ENCODE assay signal across 8 mouse cellular contexts in genomic region chr19:28963513-28963841, GRCm38 (mm10). TPM values are rescaled to one million over a fixed set of nuclear protein-coding genes. Genes with fewer than 3 reads are reported as not detected.
DNase-seq lines count a peak whose midpoint lies in the region; ATAC-seq lines count a peak whose summit lies in the region.

No protein-coding gene starts in this region.

- 0% methylated on average over 4 of the region's 4 CpGs for WGBS in kidney, embryonic 16.5 days
- 2% methylated on average over 4 of the region's 4 CpGs for WGBS in embryonic facial prominence, embryonic 11.5 days
- 4% methylated on average over 4 of the region's 4 CpGs for WGBS in hindbrain, embryonic 15.5 days
- 1% methylated on average over 4 of the region's 4 CpGs for WGBS in midbrain, embryonic 15.5 days

- H3K9ac ChIP-seq in kidney, embryonic 16.5 days (replicated peaks; ENCODE audit: low read length), result peak overlapping the region; percentile 88
- peak overlapping the region; percentile 75; the same call in 1 of the 2 replicates for H3K9ac ChIP-seq in embryonic facial prominence, embryonic 11.5 days (replicated peaks; ENCODE audit: low read length)
- peak overlapping the region; percentile 90 for H3K9ac ChIP-seq in hindbrain, embryonic 15.5 days
- peak overlapping the region; percentile 76; the same call in 1 of the 2 replicates for H3K9ac ChIP-seq in midbrain, embryonic 15.5 days

- no peak for DNase-seq in kidney, adult 8-10 months
- no peak for DNase-seq in embryonic facial prominence, embryonic 11.5 days (ENCODE audit: low spot score)
- DNase-seq in right cerebral cortex, postnatal 10 days (ENCODE audit: low spot score in 2 of 2), result no peak
- no peak for DNase-seq in left cerebral cortex, adult 8-10 months (ENCODE audit: low spot score in 2 of 2)
- no peak for DNase-seq in adrenal gland, postnatal 10 days

- no peak overlapping the region; the same call in 1 of the 2 replicates for H3K27ac ChIP-seq in kidney, embryonic 16.5 days (ENCODE audit: low read length)
- no peak overlapping the region for H3K27ac ChIP-seq in embryonic facial prominence, embryonic 11.5 days (replicated peaks; ENCODE audit: low read depth, low read length)
- H3K27ac ChIP-seq in hindbrain, embryonic 15.5 days (replicated peaks), result peak overlapping the region; percentile 91
- peak overlapping the region; percentile 82; the same call in 1 of the 2 replicates for H3K27ac ChIP-seq in midbrain, embryonic 15.5 days

- ATAC-seq in kidney, embryonic 16.5 days (ENCODE audit: low FRiP score, low TSS enrichment), result no peak
- no peak for ATAC-seq in embryonic facial prominence, embryonic 11.5 days (replicated peaks; ENCODE audit: insufficient number of reproducible peaks, low FRiP score, low TSS enrichment, low read depth)
- ATAC-seq in hindbrain, embryonic 15.5 days (ENCODE audit: low FRiP score, low read depth), result peak; percentile 17; the same call in 1 of the 2 replicates
- ATAC-seq in midbrain, embryonic 15.5 days (replicated peaks), result peak; percentile 13; the same call in 1 of the 2 replicates

- peak overlapping the region; percentile 87 for H3K4me2 ChIP-seq in kidney, embryonic 16.5 days (replicated peaks; ENCODE audit: low read depth, low read length)
- H3K4me2 ChIP-seq in embryonic facial prominence, embryonic 11.5 days (ENCODE audit: low read depth, low read length), result peak overlapping the region; percentile 91
- peak overlapping the region; percentile 94 for H3K4me2 ChIP-seq in hindbrain, embryonic 15.5 days
- peak overlapping the region; percentile 70 for H3K4me2 ChIP-seq in midbrain, embryonic 15.5 days

- no peaks in the 10 kb centered on the region for H3K9me3 ChIP-seq in kidney, embryonic 16.5 days (ENCODE audit: low read length)
- H3K9me3 ChIP-seq in embryonic facial prominence, embryonic 11.5 days (replicated peaks; ENCODE audit: control insufficient read depth, low read length), result no peaks in the 10 kb centered on the region
- H3K9me3 ChIP-seq in hindbrain, embryonic 15.5 days, result no peaks in the 10 kb centered on the region
- no peaks in the 10 kb centered on the region for H3K9me3 ChIP-seq in midbrain, embryonic 15.5 days

- H3K36me3 ChIP-seq in kidney, embryonic 16.5 days (ENCODE audit: insufficient read depth, low read length), result no peaks in the 10 kb centered on the region
- H3K36me3 ChIP-seq in embryonic facial prominence, embryonic 11.5 days (replicated peaks; ENCODE audit: control insufficient read depth, insufficient read depth, low read depth, low read length), result no peaks in the 10 kb centered on the region
- H3K36me3 ChIP-seq in hindbrain, embryonic 15.5 days, result no peaks in the 10 kb centered on the region
- no peaks in the 10 kb centered on the region for H3K36me3 ChIP-seq in midbrain, embryonic 15.5 days (replicated peaks)

- H3K4me3 ChIP-seq in kidney, embryonic 16.5 days (ENCODE audit: low read length), result peak overlapping the region; percentile 85
- H3K4me3 ChIP-seq in embryonic facial prominence, embryonic 11.5 days (ENCODE audit: low read depth, low read length), result peak overlapping the region; percentile 82
- peak overlapping the region; percentile 86 for H3K4me3 ChIP-seq in hindbrain, embryonic 15.5 days
- peak overlapping the region; percentile 63 for H3K4me3 ChIP-seq in midbrain, embryonic 15.5 days

- peaks cover 16% of the 10 kb centered on the region for H3K4me1 ChIP-seq in kidney, embryonic 16.5 days (ENCODE audit: insufficient read depth, low read length)
- peaks cover 7% of the 10 kb centered on the region for H3K4me1 ChIP-seq in embryonic facial prominence, embryonic 11.5 days (ENCODE audit: control insufficient read depth, insufficient read depth, low read length)
- peaks cover 29% of the 10 kb centered on the region for H3K4me1 ChIP-seq in hindbrain, embryonic 15.5 days (replicated peaks)
- peaks cover 22% of the 10 kb centered on the region for H3K4me1 ChIP-seq in midbrain, embryonic 15.5 days

- no peaks in the 10 kb centered on the region for H3K27me3 ChIP-seq in kidney, embryonic 16.5 days (ENCODE audit: insufficient read depth, low read length)
- H3K27me3 ChIP-seq in embryonic facial prominence, embryonic 11.5 days (ENCODE audit: control insufficient read depth, insufficient read depth, low read length), result no peaks in the 10 kb centered on the region
- H3K27me3 ChIP-seq in hindbrain, embryonic 15.5 days, result no peaks in the 10 kb centered on the region
- no peaks in the 10 kb centered on the region for H3K27me3 ChIP-seq in midbrain, embryonic 15.5 days (replicated peaks)

RNA-seq across cellular contexts. Expression of gene Plpp6, which starts 0.3 kb away (rescaled TPM):
- 9.8 and 10.3 TPM in 2 replicates for polyA plus RNA-seq in kidney, embryonic 16.5 days (2015; fragmentation: Nextera tagmentation; extraction: Ambion mirVana)
- 8.4 and 9.2 TPM in 2 replicates for polyA plus RNA-seq in embryonic facial prominence, embryonic 11.5 days (2014; fragmentation: Nextera tagmentation; extraction: Ambion mirVana)
- 12.2 and 13.6 TPM in 2 replicates for polyA plus RNA-seq in hindbrain, embryonic 15.5 days (2015; fragmentation: Nextera tagmentation; extraction: Ambion mirVana)
- polyA plus RNA-seq in midbrain, embryonic 15.5 days (2015; fragmentation: Nextera tagmentation; extraction: Ambion mirVana), result 13.2 and 14.3 TPM in 2 replicates
- 10 to 100 TPM; 43.3 to 47.7 (median 45.6) TPM for total RNA-seq in left cerebral cortex, adult 8-10 months (2022)
- 10 to 100 TPM; 20.7 to 22.7 TPM for total RNA-seq in adrenal gland, postnatal 10 days (2021)

RNA-seq across cellular contexts. Expression of gene 4430402I18Rik, which starts 4.1 kb away (rescaled TPM):
- 3.4 and 4.2 TPM in 2 replicates for polyA plus RNA-seq in kidney, embryonic 16.5 days (2015; fragmentation: Nextera tagmentation; extraction: Ambion mirVana)
- 0.18 and 0.35 TPM in 2 replicates for polyA plus RNA-seq in embryonic facial prominence, embryonic 11.5 days (2014; fragmentation: Nextera tagmentation; extraction: Ambion mirVana)
- 0.72 and 1.7 TPM in 2 replicates for polyA plus RNA-seq in hindbrain, embryonic 15.5 days (2015; fragmentation: Nextera tagmentation; extraction: Ambion mirVana)
- polyA plus RNA-seq in midbrain, embryonic 15.5 days (2015; fragmentation: Nextera tagmentation; extraction: Ambion mirVana), result 0.92 and 1.3 TPM in 2 replicates
- total RNA-seq in left cerebral cortex, adult 8-10 months (2022), result 1 to 10 TPM; 5.0 to 7.8 (median 7.2) TPM
- 10 to 100 TPM in 1 of 2 experiments, 1 to 10 TPM in 1; 9.4 to 15.8 TPM for total RNA-seq in adrenal gland, postnatal 10 days (2021)

RNA-seq across cellular contexts. Expression of gene Cdc37l1, which starts 26.7 kb away (rescaled TPM):
- polyA plus RNA-seq in kidney, embryonic 16.5 days (2015; fragmentation: Nextera tagmentation; extraction: Ambion mirVana), result 35.7 and 43.6 TPM in 2 replicates
- 39.8 and 40.9 TPM in 2 replicates for polyA plus RNA-seq in embryonic facial prominence, embryonic 11.5 days (2014; fragmentation: Nextera tagmentation; extraction: Ambion mirVana)
- polyA plus RNA-seq in hindbrain, embryonic 15.5 days (2015; fragmentation: Nextera tagmentation; extraction: Ambion mirVana), result 42.1 and 47.1 TPM in 2 replicates
- polyA plus RNA-seq in midbrain, embryonic 15.5 days (2015; fragmentation: Nextera tagmentation; extraction: Ambion mirVana), result 49.4 and 50.8 TPM in 2 replicates
- total RNA-seq in left cerebral cortex, adult 8-10 months (2022), result 100 to 1,000 TPM; 102 to 105 (median 104) TPM
- 10 to 100 TPM; 31.8 to 39.0 TPM for total RNA-seq in adrenal gland, postnatal 10 days (2021)

Comparison
In these comparisons a context has a peak if more than half of its experiments do, and no peak if none do; other contexts are left out.
1. ATAC-seq: peak in hindbrain, embryonic 15.5 days (single experiment) and midbrain, embryonic 15.5 days (single experiment); none in kidney, embryonic 16.5 days (single experiment) and embryonic facial prominence, embryonic 11.5 days (single experiment).
2. H3K27ac ChIP-seq: peak in hindbrain, embryonic 15.5 days (single experiment) and midbrain, embryonic 15.5 days (single experiment); none in kidney, embryonic 16.5 days (single experiment) and embryonic facial prominence, embryonic 11.5 days (single experiment).
3. Peak in every context shown above with its lines, with median percentiles within 50 percentile points of each other: H3K4me2 ChIP-seq, H3K4me3 ChIP-seq and H3K9ac ChIP-seq.